Mouse (Mus musculus) hindbrain, postnatal 0 days (tissue): Measurements from ENCODE around the gene Bpi. TPM values are rescaled to one million over a fixed set of nuclear protein-coding genes. Genes with fewer than 3 reads are reported as not detected.

Source experiments
- ATAC-seq: fragments of 200-750 bp; cut with Nextera tagmentation; 2 replicates; pipeline ENCODE4 v1.8.0; 2017; ENCODE audit warnings: mild to moderate bottlenecking, moderate TSS enrichment, moderate library complexity
- DNase-seq: peaks from one replicate; pipeline ENCODE4 v3.0.0-alpha.2; 2015; ENCODE audit warnings: low spot score
- H3K27ac ChIP-seq: fragments of 300-500 bp; sonication (generic); 2 replicates; pipeline ENCODE4 v1.5.1; 2014; ENCODE audit warnings: mild to moderate bottlenecking
- H3K27me3 ChIP-seq: fragments of 300-500 bp; sonication (generic); 2 replicates; pipeline ENCODE4 v1.6.1; 2014; ENCODE audit warnings: low read length, mixed read lengths; ENCODE audit not compliant: insufficient read depth
- H3K36me3 ChIP-seq: fragments of 300-500 bp; sonication (generic); 2 replicates; pipeline ENCODE4 v1.6.1; 2014; ENCODE audit warnings: low read length, mixed read lengths; ENCODE audit not compliant: insufficient read depth
- H3K4me1 ChIP-seq: fragments of 300-500 bp; sonication (generic); 2 replicates; pipeline ENCODE4 v1.6.1; 2014; ENCODE audit warnings: antibody characterized with exemption, low read length, mixed read lengths; ENCODE audit not compliant: insufficient read depth
- H3K4me2 ChIP-seq: fragments of 300-500 bp; sonication (generic); 2 replicates; pipeline ENCODE4 v1.6.1; 2014; ENCODE audit warnings: low read depth, mild to moderate bottlenecking, low read length, moderate library complexity, mixed read lengths
- H3K4me3 ChIP-seq: fragments of 300-500 bp; sonication (generic); 2 replicates; pipeline ENCODE4 v1.5.1; 2014; ENCODE audit warnings: low read length
- H3K9ac ChIP-seq: fragments of 300-500 bp; sonication (generic); replicated peaks from 2 replicates; pipeline ENCODE4 v1.6.1; 2014; ENCODE audit warnings: mild to moderate bottlenecking, low read length, moderate library complexity, mixed read lengths
- H3K9me3 ChIP-seq: fragments of 300-500 bp; sonication (generic); 2 replicates; pipeline ENCODE4 v1.6.1; 2016; ENCODE audit warnings: low read length, mixed read lengths
- CTCF ChIP-seq: IDR thresholded peaks from 2 replicates; pipeline ENCODE4 v1.5.1; 2016; ENCODE audit warnings: antibody characterized with exemption, control low read depth, low read depth
- WGBS: fragments of 180-500 bp; shearing (Covaris S2); extraction: QIAGEN DNeasy Blood & Tissue Kit; methylation state at CpG from one replicate; pipeline ENCODE4 v1.1.7; 2014; 5-methylcytosine and 5-hydroxymethylcytosine counted together
- polyA plus RNA-seq: library from polyadenylated mRNA; unstranded; fragments of >200 nt; fragmentation: Nextera tagmentation; extraction: Ambion mirVana; gene quantifications from 2 replicates; pipeline ENCODE4 v1.2.1, GENCODE M21; 2015
- total RNA-seq: library from RNA; depleted of rRNA; stranded (reverse); fragments of >200 nt; gene quantifications from 2 replicates; pipeline ENCODE4 v1.2.3, GENCODE M21; 2014

The Bpi gene
- total and polyA plus RNA-seq, 2 experiments from 2014 or later, result not detected

GRCm38 (mm10) chr2:158299731-158300130 is 41.8 kb downstream of the Bpi start:
- no peak overlapping the region for H3K4me3 ChIP-seq
- H3K4me1 ChIP-seq, result no peaks in the 10 kb centered on the region
- no peaks in the 10 kb centered on the region for H3K9me3 ChIP-seq
- TF ChIP-seq CTCF, result no peak
- H3K4me2 ChIP-seq, result no peak overlapping the region
- no peak overlapping the region for H3K9ac ChIP-seq
- H3K36me3 ChIP-seq, result no peaks in the 10 kb centered on the region
- 0 out of 2 replicates have a peak, but pooled peaks have one; percentile 12 for ATAC-seq
- DNase-seq, result peak; percentile 42
- H3K27ac ChIP-seq, result no peak overlapping the region
- 30% methylated on average over 4 of the region's 4 CpGs for WGBS
- H3K27me3 ChIP-seq, result no peaks in the 10 kb centered on the region

GRCm38 (mm10) chr2:158302807-158303206 is 44.9 kb downstream of the Bpi start:
- H3K4me1 ChIP-seq, result no peaks in the 10 kb centered on the region
- DNase-seq, result no peak
- no peaks in the 10 kb centered on the region for H3K9me3 ChIP-seq
- no peaks in the 10 kb centered on the region for H3K36me3 ChIP-seq
- no peak for TF ChIP-seq CTCF
- 86% methylated on average over 3 of the region's 3 CpGs for WGBS
- H3K4me3 ChIP-seq, result no peak overlapping the region
- no peak for ATAC-seq
- H3K4me2 ChIP-seq, result no peak overlapping the region
- no peak overlapping the region for H3K27ac ChIP-seq
- no peak overlapping the region for H3K9ac ChIP-seq
- no peaks in the 10 kb centered on the region for H3K27me3 ChIP-seq

- 52% methylated on average over 11 of the region's 13 CpGs for WGBS
- TF ChIP-seq CTCF, result no peak
- Histone ChIP-seq H3K27me3 (no peaks in the 10 kb centered on the region), H3K4me1 (no peaks in the 10 kb centered on the region), H3K27ac (peak within 1 kb of the TSS; percentile 60; the same call in 1 of the 2 replicates), H3K36me3 (no peaks in the 10 kb centered on the region), H3K4me2 (no peak within 1 kb of the TSS), H3K4me3 (no peak within 1 kb of the TSS), H3K9me3 (no peaks in the 10 kb centered on the region), H3K9ac (no peak within 1 kb of the TSS)
- DNase-seq, result no peak
- peak; percentile 38; the same call in 1 of the 2 replicates for ATAC-seq
Observed at GRCm38 (mm10) chr2:158305948-158306695, 48.2 kb downstream of the Bpi start, which contains the start of gene Lbp. Gene Lbp, plus strand, starts transcription at chr2:158306493.

GRCm38 (mm10) chr2:158306696-158307049 is 48.8 kb downstream of the Bpi start:
- H3K27ac ChIP-seq, result peak overlapping the region; percentile 60; the same call in 1 of the 2 replicates
- H3K9me3 ChIP-seq, result no peaks in the 10 kb centered on the region
- no peaks in the 10 kb centered on the region for H3K4me1 ChIP-seq
- H3K36me3 ChIP-seq, result no peaks in the 10 kb centered on the region
- H3K27me3 ChIP-seq, result no peaks in the 10 kb centered on the region
- no peak for TF ChIP-seq CTCF
- ATAC-seq (no peak), DNase-seq (no peak)
- H3K9ac ChIP-seq, result no peak overlapping the region
- 53% methylated on average over 6 of the region's 6 CpGs for WGBS
- H3K4me2 ChIP-seq, result no peak overlapping the region
- H3K4me3 ChIP-seq, result no peak overlapping the region

DNA sequence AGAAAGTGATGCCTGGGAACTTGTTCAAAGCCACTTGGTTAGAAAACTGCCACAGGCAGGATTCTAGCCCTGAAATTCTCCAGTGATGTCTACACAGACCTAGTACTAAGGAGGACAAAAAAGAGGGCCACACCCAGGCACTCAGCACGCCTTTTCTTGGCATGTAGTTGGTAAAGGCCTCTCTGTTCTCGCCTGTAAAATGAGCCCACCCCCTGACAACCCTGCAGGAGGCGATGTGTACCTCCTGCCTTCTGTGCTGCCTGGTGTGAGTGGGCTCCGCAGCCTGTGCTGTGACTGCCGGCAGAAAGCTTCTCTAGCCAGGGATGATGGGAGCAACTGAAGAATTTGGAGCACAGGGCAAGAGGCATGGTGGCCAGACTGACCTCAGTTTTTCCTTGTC is 50.4 kb downstream of the Bpi start:
- Histone ChIP-seq H3K36me3 (no peaks in the 10 kb centered on the region), H3K27ac (no peak overlapping the region), H3K9me3 (no peaks in the 10 kb centered on the region), H3K9ac (no peak overlapping the region), H3K4me1 (no peaks in the 10 kb centered on the region), H3K4me2 (no peak overlapping the region), H3K4me3 (no peak overlapping the region), H3K27me3 (no peaks in the 10 kb centered on the region)
- ATAC-seq (no peak), DNase-seq (no peak)
- no peak for TF ChIP-seq CTCF
- 43% methylated on average over 5 of the region's 5 CpGs for WGBS

DNA sequence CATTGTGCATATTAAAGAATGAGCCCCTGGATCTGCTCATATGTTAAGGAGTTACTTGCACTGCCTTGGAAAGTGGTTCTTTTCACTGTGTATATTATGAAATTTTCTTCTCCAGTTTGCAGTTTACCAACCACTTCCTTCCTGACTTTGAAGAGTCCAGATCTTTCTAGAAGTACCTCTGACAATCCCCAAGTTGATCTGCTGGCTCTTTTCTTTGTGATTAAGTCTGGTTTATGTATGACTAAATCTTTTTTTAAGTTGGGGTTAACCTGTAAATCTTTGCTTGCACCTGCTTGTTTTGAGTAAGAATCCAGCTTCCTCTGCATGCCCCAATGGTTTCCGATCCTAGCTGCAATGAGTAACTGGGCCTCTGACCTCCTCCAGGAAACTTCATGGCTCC is 55.2 kb downstream of the Bpi start:
- H3K27ac ChIP-seq, result no peak overlapping the region
- DNase-seq (no peak), ATAC-seq (no peak)
- H3K27me3 ChIP-seq, result no peaks in the 10 kb centered on the region
- H3K4me2 ChIP-seq, result no peak overlapping the region
- H3K9me3 ChIP-seq, result no peaks in the 10 kb centered on the region
- 76% methylated on average over 1 of the region's 1 CpGs for WGBS
- H3K36me3 ChIP-seq, result no peaks in the 10 kb centered on the region
- no peak overlapping the region for H3K4me3 ChIP-seq
- TF ChIP-seq CTCF, result no peak
- no peak overlapping the region for H3K9ac ChIP-seq
- H3K4me1 ChIP-seq, result no peaks in the 10 kb centered on the region

GRCm38 (mm10) chr2:158316371-158316770 is 58.5 kb downstream of the Bpi start:
- 73% methylated on average over 8 of the region's 8 CpGs for WGBS
- H3K4me3 ChIP-seq, result no peak overlapping the region
- no peaks in the 10 kb centered on the region for H3K9me3 ChIP-seq
- ATAC-seq (no peak), DNase-seq (no peak)
- H3K36me3 ChIP-seq, result no peaks in the 10 kb centered on the region
- no peak overlapping the region for H3K27ac ChIP-seq
- H3K4me2 ChIP-seq, result no peak overlapping the region
- no peaks in the 10 kb centered on the region for H3K27me3 ChIP-seq
- peak; percentile 33; the same call in 1 of the 2 replicates for TF ChIP-seq CTCF
- H3K9ac ChIP-seq, result no peak overlapping the region
- H3K4me1 ChIP-seq, result no peaks in the 10 kb centered on the region
